Mouse (Mus musculus) CD4-positive, CD25-positive, alpha-beta regulatory T cell, adult 4 months (primary cell): ENCODE measurements around the gene Wasl. TPM values are rescaled to one million over a fixed set of nuclear protein-coding genes. Genes with fewer than 3 reads are reported as not detected.

ENCODE experiments used
- ATAC-seq: one replicate; pipeline ENCODE4 v1.8.0; 2017
- polyA plus RNA-seq, 2 experiments: library from polyadenylated mRNA; unstranded; fragments of 100-300 nt; shearing (Covaris generic); gene quantifications; one replicate each; pipeline ENCODE4 v1.2.1; 2017

Gene Wasl
- polyA plus RNA-seq, result 10 to 100 TPM; 11.3 to 15.0 TPM

DNA sequence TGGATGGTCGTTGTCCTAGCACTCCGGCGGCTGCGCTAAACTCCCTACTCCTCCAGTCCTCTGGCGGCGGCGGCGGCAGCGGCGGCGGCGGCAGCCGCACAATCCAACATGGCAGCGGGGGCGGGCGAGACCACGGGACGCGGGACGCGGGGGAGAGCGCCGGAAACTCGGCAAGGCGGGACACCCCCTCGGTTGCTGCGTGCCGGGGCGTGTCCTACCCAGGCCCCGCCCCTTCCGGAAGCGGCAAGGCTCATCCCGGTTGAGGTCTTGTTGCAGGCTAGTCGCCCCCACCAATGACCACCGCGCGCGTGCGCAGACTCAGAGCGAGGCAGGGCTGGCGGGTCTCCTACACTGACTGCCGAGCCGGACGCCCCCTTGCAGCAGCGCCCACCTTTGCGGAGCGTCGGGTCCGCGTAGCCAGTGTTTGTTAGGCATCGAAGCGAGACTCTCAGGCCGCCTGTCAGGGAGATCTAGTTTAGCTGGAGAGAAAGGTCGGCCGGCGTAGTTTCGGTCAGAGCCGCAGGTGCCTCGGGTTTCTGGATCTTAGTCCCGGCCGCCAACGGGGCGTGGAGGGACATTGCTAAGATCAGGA is at the start of gene Wasl:
Gene Wasl (minus strand): TSS at position 143 of the 592 bp plus-strand sequence.
- peak; percentile 92 for ATAC-seq

DNA sequence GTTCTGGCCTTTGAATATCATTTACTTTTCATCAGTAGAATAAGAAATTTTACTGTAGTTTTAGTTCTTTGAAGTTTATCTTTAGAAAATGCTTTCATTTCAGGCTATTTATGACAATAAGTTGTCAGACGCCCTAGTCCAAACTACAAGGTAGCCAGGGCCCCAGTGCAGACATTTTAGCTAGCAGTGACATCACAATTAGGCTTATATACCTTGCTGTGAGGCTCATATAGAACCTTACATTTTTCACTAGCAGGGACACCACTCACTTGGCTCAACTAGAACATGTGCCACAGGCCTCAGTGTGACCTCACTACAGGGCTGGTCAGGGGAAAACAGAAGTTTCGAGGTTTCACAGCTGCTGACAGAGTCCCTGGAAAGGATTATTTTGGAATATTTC is 42.7 kb upstream of the Wasl start:
- ATAC-seq, result no peak

DNA sequence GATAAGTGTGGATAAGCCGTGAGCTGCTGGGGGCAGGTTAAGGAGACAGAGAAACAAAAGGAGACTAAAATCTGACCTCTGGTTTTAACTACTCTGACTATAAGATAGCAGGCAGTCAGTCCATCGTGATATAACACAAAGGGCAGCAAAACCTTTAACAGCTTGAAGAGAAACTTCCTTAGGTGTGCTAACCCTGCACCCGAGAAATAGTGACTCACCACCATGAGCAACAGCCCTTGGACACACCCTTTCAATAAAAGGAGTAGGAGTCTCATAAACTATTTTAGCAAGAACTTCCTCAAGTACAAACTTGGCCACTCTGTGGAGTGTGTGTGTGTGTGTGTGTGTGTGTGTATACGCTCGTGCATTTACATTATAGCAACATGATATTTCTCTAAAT is 42.3 kb upstream of the Wasl start:
- ATAC-seq, result no peak

DNA sequence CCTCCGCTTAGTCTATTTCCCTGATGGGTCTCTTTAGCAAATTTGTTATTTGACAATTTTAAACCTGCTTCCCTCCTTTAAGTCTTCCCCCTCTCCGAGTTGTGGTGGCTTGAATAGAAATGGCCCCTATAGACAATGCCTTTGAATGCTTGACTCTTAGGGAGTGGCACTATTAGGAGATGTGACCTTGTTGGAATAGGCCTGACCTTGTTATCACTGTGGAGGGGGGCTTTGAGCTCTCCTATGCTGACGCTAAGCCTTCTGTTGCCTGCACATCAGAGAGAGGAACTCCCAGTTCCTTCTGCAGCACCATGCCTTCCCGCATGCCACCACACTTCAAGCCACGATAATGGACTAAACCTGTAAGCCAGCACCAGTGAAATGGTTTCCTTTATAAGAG is 32.4 kb upstream of the Wasl start:
- ATAC-seq, result no peak

DNA sequence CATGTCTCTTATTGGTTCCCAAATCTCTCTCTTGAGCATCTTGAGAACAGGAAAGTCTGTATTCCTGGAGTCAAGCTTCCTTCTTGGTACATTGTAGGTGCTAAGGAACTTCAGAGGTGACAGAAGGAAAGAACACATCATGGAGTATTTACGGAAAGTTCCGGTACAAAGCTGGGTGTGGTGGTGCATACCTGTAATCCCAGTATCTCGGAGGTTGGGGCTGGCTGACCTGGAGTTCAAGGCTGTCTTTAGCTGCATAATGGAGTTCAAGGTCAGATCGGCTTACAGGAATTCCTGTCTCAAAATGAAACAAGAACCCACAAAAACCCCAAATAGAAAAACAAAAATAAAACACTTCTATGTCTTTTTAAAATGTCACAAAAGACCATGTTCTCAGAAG is 31.3 kb upstream of the Wasl start:
- no peak for ATAC-seq

DNA sequence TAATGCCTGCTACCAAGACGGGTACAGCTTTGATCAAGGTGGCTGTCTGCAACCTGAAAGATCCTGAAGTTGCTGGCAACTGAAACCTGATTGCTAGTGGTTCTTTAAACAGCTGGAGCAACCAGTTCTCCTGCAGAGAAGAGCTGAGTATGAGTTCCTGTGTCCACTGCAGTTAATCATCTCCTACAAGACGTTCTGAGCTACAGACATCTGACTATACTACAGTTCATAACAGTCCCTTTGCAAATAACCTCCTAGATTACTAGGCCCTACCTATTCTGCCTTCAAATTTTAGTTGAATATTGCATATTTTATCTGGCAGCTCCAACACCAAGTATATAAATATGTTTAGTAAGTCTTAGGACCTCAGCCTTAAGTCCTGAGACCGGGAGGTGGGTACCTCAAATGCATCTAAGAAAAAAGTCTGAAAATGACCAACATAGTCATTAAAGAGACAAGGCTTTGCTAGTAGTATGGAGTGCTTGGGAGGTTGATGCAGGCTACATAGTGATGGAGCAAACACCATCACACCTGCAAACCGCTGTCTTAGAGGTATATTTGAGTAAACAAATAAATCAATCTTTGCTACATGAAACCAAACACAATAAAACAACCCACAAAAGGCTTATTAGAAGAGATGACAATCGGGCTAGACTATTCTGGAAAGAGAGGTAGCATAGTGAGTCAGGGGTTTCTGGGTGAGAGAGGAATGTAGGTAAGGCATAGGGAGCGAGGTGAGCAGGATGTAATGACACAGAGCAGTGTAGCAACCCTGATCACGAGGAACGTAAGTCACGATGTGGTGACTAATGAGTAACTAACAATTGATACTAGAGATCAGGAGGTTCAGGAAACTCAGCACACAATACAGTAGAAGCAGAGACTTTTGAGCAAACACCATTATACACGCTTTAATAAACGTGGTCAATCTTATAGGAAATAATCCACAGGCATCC is 29.9 kb upstream of the Wasl start:
- ATAC-seq, result no peak

DNA sequence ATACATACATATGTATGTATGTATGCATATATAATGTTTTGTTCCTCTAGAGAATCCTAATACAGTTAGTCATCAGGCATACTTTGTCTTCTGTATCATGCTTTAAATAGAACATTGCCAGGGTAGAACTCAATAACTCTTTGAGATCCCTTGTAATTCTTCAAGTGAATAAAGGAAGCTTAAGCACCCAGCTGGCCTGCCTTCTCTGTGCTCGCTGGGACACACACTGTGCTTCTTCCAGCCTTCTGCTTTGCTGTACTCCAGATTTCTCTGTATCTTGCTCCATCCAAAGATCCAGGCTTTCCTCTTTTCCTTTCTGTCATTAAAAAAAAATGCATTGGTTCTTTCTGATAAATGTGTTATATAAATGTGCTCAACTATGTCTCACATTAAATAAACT is 23.1 kb upstream of the Wasl start:
- no peak for ATAC-seq

DNA sequence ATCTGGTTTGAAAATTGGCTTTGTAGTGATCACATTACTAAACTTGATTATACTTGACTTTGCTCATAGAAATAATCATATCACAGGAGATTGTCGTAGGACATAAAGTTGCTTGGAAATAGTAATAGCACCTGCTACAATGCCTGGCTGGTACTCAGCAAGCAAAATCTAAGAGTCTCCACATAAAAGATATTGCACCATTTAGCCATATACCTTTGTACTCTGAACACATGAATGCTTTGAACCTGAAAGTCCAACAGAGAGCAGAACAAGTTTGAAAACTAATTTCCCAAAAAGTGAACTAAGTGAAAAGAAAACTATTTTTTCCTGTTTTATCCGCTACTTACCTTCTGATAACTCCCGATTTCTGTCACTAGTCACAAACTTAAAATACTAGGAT is 18.3 kb upstream of the Wasl start:
- ATAC-seq, result no peak

DNA sequence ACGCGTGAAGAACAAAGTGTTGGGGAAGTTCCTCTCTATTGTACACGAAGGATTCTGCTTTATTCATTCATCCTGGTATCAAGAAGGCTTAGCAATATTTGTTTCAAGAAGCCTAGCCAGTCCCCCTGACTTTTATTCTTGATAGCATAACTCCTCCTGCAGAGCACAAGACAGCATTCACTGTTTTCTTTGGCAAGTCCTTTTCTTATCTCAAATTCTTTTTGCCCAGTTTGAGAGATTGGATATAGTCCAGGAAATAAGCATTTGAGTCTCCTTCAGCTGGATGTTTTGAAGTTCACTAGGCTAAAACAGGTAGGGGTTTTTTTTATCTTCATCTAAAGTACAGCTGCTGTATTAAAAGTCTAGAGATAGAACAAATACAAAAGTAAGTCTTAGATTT is 3.0 kb upstream of the Wasl start:
- ATAC-seq, result no peak

DNA sequence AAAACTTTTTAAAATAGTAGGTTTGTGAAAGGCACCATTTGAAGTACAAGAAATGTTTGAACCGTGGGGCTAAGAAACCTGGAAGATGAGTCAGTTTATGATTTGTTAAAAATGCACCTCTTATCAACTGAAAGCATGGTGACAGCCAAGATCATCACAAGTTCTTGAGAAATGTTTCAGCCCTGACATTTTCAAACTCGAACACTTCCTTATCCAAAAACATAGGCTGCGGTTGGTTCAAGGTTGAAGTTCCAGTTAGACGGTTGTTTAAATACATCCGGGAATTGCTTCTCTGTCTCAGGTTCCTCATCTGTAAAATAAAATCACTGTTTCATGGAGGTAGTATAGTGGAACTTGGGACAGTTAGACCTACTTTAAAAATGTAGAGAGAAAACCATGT is 1.4 kb upstream of the Wasl start:
- ATAC-seq, result no peak

DNA sequence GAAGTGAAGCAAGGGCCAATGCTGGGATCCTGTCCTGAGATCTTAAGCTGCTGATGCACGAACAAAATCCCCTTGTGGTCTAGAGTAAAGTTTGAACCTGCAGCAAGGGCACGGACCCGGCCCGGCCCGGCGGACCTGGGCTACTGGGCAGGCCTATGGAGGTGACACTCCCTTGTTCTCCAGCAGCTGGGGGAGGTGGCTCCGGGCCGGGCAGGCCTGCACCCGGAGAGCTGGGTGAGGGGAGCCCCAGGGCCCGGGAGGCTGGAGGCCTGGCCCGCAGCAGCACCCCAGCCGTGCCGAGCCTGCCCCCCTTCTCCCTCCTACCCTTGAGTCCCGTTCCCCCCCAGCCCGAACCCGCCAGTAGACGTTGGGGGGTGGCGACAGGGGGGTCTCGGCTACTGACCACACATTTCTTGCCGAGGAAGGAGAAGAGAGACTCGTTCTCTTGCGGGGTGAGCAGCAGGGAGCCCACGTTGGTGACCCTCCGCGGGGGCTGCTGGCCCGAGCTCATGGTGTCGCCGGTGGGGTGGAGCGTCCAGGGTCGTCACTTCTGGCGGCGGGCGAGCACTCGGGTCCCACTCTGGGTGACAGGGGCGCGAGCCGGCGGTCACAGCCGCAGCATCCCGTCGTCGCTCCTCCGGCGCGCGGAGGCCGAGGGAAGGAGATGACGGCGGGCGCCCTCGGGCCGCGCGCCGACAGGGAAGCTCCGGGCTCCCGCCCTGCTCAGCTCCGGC is 509 bp downstream of the Wasl start:
- ATAC-seq, result peak; percentile 14

DNA sequence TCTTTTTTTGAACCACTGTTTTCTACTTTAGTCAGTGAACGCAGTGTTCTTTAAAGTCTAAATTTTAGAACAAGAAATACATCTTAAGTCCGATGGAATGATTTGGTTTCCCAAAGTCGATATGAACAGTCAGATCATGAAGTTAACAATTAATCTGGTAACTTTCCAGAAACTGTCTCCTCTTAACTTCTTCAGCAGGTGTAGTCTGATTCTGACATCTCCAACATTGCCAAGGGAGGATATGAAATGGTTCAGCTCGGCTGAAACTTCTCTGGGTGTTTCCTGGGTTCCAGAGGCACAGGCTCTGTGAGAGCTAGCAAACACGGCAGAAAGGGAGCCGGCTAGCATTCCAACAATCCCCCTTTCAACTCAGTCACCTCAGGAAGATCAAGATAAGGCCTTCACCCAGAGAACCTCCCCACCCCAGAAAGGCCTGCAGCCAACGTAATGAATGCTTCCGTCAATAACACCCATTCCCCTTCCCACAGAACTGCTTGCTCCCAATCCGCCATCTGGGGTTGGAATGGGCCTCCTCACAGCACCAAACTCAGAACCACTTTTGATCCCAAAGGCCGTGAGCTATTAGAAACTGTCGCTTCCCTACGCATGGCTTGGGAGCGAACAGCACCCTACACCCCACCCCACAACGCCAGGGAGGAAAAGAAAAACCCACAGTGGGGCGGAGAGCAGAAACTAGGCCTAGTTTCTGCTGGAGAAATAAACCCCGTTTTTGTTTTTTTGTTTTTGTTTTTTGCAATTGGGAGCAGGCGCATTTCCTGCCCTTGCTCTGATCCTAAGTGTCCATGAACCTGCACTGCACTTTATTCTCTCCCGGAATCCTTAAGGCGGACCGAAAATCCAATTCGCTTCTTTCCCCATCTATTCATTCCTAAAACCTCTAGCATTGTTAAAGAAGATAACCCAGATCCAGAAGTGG is 1.3 kb downstream of the Wasl start:
- no peak for ATAC-seq

DNA sequence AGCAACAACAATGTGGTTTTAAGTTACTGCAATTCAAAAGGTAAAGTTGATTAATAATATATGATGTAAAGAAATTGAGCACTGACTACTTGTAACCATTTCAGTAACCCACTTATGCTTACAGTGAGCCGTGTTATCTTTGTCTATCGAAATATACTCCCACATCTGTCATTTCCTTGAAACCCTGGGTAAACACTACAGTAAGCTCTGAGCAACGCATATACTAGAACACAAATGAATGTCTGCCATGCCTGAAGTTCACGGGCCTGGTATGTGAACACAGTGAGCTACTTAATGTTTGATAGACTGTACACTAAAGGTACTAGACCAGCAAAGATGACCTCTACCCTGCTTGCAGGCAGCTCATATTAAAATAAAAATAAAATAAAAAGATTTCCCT is 2.3 kb downstream of the Wasl start:
- no peak for ATAC-seq

DNA sequence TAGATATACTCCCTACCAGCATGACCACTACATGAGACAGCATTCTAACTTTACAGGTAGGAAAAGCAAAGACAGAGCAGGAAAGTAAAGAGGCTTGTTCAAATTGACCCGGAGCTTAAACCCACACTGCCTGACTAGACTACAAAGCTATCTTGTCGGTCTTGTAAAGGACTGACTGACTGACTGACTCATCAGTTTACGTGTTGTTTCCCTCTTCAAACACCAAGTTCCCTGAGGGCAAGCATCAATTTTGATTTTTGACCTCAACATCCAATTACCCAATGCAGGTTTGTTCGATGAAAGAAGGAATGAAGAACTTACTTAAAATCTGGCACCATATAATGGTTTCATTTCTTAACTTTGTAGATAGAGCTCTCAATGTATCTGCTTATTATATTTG is 2.9 kb downstream of the Wasl start:
- no peak for ATAC-seq

DNA sequence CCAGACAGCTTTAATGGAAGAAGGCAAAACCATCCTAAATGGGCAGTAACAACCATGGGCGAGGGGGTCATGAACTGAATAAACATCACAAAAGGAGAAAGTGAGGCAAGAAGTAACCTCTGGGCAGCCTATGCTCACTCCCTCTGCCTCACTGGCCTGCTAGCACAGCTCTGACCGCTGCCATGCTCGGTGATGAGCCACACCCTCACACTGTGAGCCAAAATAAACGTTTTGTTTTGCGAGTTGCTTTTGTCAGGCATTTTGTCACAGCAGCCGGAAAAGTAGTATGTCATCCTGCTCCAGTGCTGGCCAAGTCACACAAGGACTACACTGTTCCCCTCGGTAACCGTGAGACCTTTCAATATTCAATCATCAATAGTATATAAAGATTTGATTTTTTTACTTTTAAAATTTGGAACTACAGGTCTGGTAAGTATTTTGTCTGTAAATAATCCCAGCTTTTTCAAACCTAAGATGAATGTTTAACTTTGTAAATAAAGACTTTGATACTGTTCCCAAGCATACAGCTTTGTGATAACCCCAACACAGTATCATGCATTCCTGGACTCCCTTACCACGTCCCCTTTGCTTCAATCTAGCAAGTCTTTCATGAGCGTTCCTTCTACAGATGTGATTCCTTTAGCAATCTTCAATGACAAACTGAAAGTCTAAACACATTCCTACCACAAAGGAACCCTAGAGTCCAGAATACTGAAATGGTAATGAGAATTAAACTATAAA is 7.0 kb downstream of the Wasl start:
- no peak for ATAC-seq

DNA sequence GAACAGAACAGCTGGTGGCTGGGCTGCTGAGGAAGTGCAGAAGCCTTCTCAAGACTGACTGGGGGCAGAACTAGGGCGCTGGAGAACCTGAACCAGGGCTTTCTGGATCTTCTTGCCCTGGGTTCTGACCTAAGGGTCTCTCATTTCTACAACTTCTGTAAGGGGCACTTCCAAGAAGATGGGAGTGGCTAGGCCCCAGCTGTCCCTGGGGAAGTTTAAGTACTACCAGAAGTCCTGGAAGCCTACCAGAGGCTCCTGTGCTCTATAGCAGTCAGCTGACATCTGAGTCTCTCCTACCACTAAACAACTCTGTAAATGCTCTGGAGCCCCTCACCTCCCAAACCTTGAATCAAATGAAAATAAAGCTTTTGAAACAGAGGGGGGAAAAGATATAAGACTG is 8.7 kb downstream of the Wasl start:
- ATAC-seq, result no peak

DNA sequence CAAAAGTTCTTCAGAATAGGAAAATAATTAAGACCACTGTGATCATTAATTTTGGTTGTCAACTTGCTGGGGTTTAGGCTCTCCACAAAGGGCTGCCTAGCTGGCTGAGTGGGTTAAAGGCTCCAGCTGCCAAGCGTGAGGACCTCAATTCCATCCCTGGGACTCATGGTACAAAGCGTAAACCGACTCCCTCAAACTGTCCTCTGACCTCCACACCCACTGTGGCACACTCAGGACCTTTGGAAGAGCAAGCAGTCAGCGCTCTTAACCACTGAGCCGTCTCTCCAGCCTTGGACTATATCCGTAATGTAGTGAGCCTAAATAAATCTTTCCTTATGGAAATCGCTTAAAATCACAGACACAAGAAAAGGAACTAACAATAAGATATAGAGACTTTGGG is 13.3 kb downstream of the Wasl start:
- ATAC-seq, result no peak

DNA sequence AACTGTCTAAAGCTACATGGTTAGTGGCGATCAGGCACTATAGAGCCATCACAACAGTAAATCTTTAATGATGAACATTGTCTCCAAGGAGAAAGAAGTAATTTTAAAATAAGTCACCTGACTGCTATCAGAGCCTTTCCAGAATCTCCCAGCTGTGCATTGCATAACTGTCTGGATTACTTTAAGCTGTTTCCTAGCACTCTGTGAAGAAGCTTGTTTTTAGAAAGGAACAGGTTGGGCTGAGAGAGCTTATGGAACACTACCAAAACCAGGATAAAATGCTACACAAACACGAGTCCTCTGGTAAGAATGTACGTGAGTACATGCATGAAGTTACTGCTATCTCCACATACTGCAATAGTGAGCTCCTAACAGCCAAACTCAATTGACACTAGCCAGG is 14.1 kb downstream of the Wasl start:
- no peak for ATAC-seq

DNA sequence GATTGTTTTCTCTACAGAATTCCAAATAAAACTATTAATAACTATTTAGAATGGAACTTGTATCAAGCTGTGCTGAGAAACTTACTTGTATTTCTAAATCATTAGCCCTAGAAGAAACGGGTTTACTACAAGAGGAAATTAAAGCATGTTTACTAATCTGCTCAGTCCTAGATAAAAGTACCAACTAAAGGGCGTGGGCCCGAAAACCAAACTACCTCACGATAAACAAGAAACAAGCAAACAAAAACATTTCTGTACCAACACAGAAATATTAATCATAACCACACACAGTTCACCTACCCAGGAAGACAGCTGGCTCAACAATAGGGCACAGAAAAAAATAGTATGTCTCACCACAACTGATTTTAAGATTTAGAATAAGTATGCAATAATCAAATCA is 16.4 kb downstream of the Wasl start:
- ATAC-seq, result no peak

DNA sequence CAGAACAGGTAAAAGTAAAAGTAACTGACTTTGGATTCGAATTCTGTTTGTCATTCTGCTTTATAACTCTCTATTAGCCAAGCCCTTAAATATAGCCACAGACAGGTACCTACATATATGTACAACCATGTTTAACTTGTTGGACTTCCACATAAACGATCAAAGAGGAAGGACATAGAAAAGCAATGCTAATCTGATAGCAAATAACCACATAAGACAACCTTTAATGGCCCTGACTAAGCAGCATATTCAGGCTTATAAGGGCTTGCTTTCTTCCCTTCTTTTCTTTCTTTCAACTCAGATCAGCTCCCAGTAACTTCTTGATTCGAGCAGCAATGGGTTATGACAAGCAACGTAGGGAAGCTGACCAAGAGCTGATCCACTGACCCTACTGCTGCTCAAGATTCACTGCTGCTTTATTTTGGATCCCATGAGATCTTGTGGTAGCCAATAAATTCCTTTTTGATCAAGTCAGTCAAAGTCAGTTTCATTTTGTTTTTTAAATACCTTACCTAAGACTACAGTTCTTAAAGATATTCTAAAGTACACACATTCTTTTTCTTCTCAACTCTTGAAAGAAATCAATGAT is 17.6 kb downstream of the Wasl start:
- ATAC-seq, result no peak

DNA sequence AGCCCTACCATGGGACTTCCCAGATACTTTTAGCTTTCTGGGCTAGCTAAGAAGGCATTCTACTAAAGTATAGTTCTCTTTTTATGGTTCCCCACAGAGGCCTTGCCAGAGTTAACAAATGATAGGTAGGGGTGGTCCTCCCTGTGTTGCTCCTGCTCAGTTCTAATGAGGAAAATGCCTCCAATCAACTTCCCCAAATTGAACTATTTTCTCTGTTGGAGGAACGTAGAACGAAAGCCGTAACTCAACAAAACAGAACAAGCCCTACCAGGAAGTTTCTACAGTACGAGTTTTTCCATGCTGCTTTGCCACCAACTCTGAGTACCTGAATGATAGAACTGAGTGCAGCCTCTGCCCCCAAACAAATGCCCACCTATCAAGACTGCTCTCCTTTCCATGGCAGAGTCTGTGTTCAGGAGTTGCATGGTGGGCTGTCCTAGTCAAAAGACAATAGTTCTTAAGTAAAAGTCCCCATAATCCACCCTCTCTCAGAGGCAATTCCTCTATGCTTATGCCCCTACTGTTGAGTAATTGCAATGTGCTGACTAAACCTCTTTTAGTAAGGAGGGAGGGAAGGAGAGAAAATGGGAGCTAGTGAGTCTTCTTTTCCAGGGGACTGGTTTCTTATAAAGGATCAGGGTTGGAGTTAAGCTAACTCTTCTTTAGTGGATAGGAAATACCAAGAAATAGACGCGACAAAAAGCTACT is 19.3 kb downstream of the Wasl start:
- ATAC-seq, result no peak
